Mouse (Mus musculus) CH12.LX (cell line): ENCODE results near the gene Clasrp. TPM values are rescaled to one million over a fixed set of nuclear protein-coding genes. Genes with fewer than 3 reads are reported as not detected.

Experiments used
- DNase-seq: peaks from one replicate; pipeline ENCODE4 v3.0.0-alpha.2; 2013; ENCODE audit errors: extremely low read depth
- H3K27ac ChIP-seq: 2 replicates; pipeline ENCODE4 v1.5.1; 2012; ENCODE audit warnings: low read depth, mild to moderate bottlenecking, control low read depth, moderate library complexity; ENCODE audit not compliant: insufficient read depth
- H3K27me3 ChIP-seq: replicated peaks from 2 replicates; pipeline ENCODE3; 2012; ENCODE audit warnings: inconsistent platforms
- H3K36me3 ChIP-seq, 2 experiments: replicated peaks in 1 of 2; 2 replicates each; pipeline versions ENCODE3 to v1.6.1; 2012; ENCODE audit warnings: inconsistent platforms in 1 of 2, low read length in 1 of 2, mild to moderate bottlenecking in 1 of 2, mixed read lengths in 1 of 2, moderate library complexity in 1 of 2; ENCODE audit not compliant: control insufficient read depth in 1 of 2, insufficient read depth in 1 of 2
- H3K4me1 ChIP-seq, 2 experiments: 2 replicates each; pipeline ENCODE4 v1.6.1; 2012; ENCODE audit warnings: inconsistent platforms in 1 of 2, moderate library complexity in 1 of 2; ENCODE audit not compliant: insufficient read depth in 2 of 2, control insufficient read depth in 1 of 2
- H3K4me2 ChIP-seq: 2 replicates; pipeline ENCODE4 v1.6.1; 2012; ENCODE audit warnings: low read depth, mild to moderate bottlenecking, control low read depth; ENCODE audit not compliant: poor library complexity, insufficient read depth, severe bottlenecking
- H3K4me3 ChIP-seq, 3 experiments: fragments of 150-350 bp in 1 of 3; sonication (generic) in 1 of 3; replicated peaks in 1 of 3; 2 replicates each; pipeline versions ENCODE3 to v1.5.1; 2011 to 2012; ENCODE audit warnings: low read depth in 2 of 3, low read length in 2 of 3, mild to moderate bottlenecking in 2 of 3, moderate library complexity in 2 of 3, control low read depth in 1 of 3, improper control_type of control experiment in 1 of 3, inconsistent platforms in 1 of 3, mixed read lengths in 1 of 3; ENCODE audit not compliant: poor library complexity in 1 of 3
- H3K79me2 ChIP-seq: replicated peaks from 2 replicates; pipeline ENCODE4 v1.6.1; 2012; ENCODE audit warnings: mild to moderate bottlenecking, moderate library complexity; ENCODE audit not compliant: control insufficient read depth, poor library complexity, insufficient read depth, severe bottlenecking; ENCODE audit errors: extremely low read depth
- H3K9ac ChIP-seq: 2 replicates; pipeline ENCODE4 v1.6.1; 2012; ENCODE audit warnings: low read depth, mild to moderate bottlenecking, control low read depth, moderate library complexity; ENCODE audit not compliant: insufficient read depth
- H3K9me3 ChIP-seq: replicated peaks from 2 replicates; pipeline ENCODE3; 2012; ENCODE audit warnings: low read length, inconsistent platforms, mixed read lengths
- CHD1 ChIP-seq: IDR thresholded peaks from 2 replicates; pipeline ENCODE4 v1.6.1; 2012; ENCODE audit warnings: low read depth, low read length, improper control_type of control experiment, inconsistent platforms
- CHD2 ChIP-seq: IDR thresholded peaks from 2 replicates; pipeline ENCODE4 v1.6.1; 2011; ENCODE audit warnings: low read length, improper control_type of control experiment
- EP300 ChIP-seq: IDR thresholded peaks from 2 replicates; pipeline ENCODE4 v1.6.1; 2011; ENCODE audit warnings: low read length, improper control_type of control experiment
- GABPA ChIP-seq: IDR thresholded peaks from 2 replicates; pipeline ENCODE4 v1.6.1; 2012; ENCODE audit warnings: low read depth, low read length, improper control_type of control experiment, inconsistent platforms; ENCODE audit not compliant: insufficient replicate concordance
- HCFC1 ChIP-seq: IDR thresholded peaks from 2 replicates; pipeline ENCODE4 v1.6.1; 2012; ENCODE audit warnings: low read depth, mild to moderate bottlenecking, inconsistent platforms, low read length, improper control_type of control experiment
- IRF4 ChIP-seq: IDR thresholded peaks from 2 replicates; pipeline ENCODE4 v1.6.1; 2014; ENCODE audit warnings: low read depth, mild to moderate bottlenecking, inconsistent platforms, low read length, improper control_type of control experiment
- JUN ChIP-seq: IDR thresholded peaks from 2 replicates; pipeline ENCODE4 v1.6.1; 2011; ENCODE audit warnings: low read depth, mild to moderate bottlenecking, low read length, improper control_type of control experiment, moderate library complexity; ENCODE audit not compliant: insufficient read depth
- MAFK ChIP-seq: IDR thresholded peaks from 2 replicates; pipeline ENCODE4 v1.6.1; 2011; ENCODE audit warnings: low read length, improper control_type of control experiment; ENCODE audit not compliant: insufficient replicate concordance
- NELFE ChIP-seq: IDR thresholded peaks from 2 replicates; pipeline ENCODE4 v1.6.1; 2011; ENCODE audit warnings: low read depth, low read length, improper control_type of control experiment
- PAX5 ChIP-seq: IDR thresholded peaks from 2 replicates; pipeline ENCODE4 v1.6.1; 2012; ENCODE audit warnings: low read length, inconsistent platforms, mixed read lengths
- POLR2A ChIP-seq: IDR thresholded peaks from 2 replicates; pipeline ENCODE4 v1.6.1; 2011; ENCODE audit warnings: low read depth, mild to moderate bottlenecking, improper control_type of control experiment, low read length
- RCOR1 ChIP-seq: conservative IDR thresholded peaks from 2 replicates; pipeline ENCODE4 v1.6.1; 2012; ENCODE audit warnings: low read depth, mild to moderate bottlenecking, inconsistent platforms, low read length, improper control_type of control experiment
- USF2 ChIP-seq: conservative IDR thresholded peaks from 2 replicates; pipeline ENCODE4 v1.6.1; 2011; ENCODE audit warnings: low read depth, low read length, improper control_type of control experiment
- ZC3H11A ChIP-seq: IDR thresholded peaks from 2 replicates; pipeline ENCODE4 v1.6.1; 2012; ENCODE audit warnings: low read depth, mild to moderate bottlenecking, inconsistent platforms, low read length, improper control_type of control experiment
- ZKSCAN1 ChIP-seq: IDR thresholded peaks from 2 replicates; pipeline ENCODE4 v1.6.1; 2012; ENCODE audit warnings: low read depth, inconsistent platforms, low read length, improper control_type of control experiment, borderline replicate concordance
- ZMIZ1 ChIP-seq: IDR thresholded peaks from 2 replicates; pipeline ENCODE4 v1.6.1; 2012; ENCODE audit warnings: low read depth, mild to moderate bottlenecking, inconsistent platforms, low read length, improper control_type of control experiment
- ZNF384 ChIP-seq: IDR thresholded peaks from 2 replicates; pipeline ENCODE4 v1.6.1; 2012; ENCODE audit warnings: low read depth, low read length, improper control_type of control experiment, inconsistent platforms
- dilution Hi-C: fragments of 300-500 bp; cut with MboI; formaldehyde crosslinking; loops from 2 replicates; pipeline ENCODE4 v1.14.3; 2020; ENCODE audit warnings: low sequenced_read_pairs; ENCODE audit not compliant: extremely low pct_unique_long_range_greater_than_20kb, extremely low pct_ligation_motif_present
- in situ Hi-C: fragments of 300-500 bp; cut with MboI; formaldehyde crosslinking; loops from 3 replicates; pipeline ENCODE4 v1.14.3; 2019; ENCODE audit warnings: low sequenced_read_pairs, low pct_ligation_motif_present, low pct_unique_long_range_greater_than_20kb, mixed read lengths
- polyA plus RNA-seq: library from polyadenylated mRNA; unstranded; fragments of >175 nt; gene quantifications from 2 replicates; pipeline ENCODE4 v1.2.1, GENCODE M21; 2012; ENCODE audit warnings: low read depth; ENCODE audit not compliant: insufficient read length
- total RNA-seq, 2 experiments: library from RNA; depleted of rRNA; stranded (reverse); fragments of 300-350 nt in 1 of 2; fragments of >200 nt in 1 of 2; gene quantifications; 2 replicates each; pipeline ENCODE4 v1.2.3; 2012 to 2014

Clasrp gene
- total and polyA plus RNA-seq, 3 experiments, result 14.5 to 59.4 (median 45.4) TPM

DNA sequence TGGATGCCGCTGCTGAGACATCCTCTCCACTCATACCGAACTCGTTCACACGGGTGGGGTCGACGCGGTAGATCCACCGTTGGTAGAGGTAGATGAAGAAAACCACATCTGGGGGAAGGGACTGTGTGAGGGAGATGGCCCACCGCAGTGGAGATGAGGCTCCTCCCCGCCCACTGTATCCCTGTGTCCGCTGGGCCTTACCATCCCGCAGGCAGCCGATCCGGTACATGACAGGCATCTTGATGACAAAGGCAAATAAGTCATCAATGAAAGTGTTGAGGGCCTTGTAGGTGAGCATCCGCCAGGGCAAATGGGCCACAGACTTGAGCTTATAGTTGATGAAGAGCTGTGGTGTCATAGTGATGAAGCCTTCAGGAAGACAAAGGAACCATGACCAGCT lies 29.6 kb upstream of the Clasrp start:
- no peaks in the 10 kb centered on the region for H3K79me2 ChIP-seq
- peaks cover 16 to 46% of the 10 kb centered on the region in 2 experiments for H3K4me1 ChIP-seq
- no peak overlapping the region for H3K27ac ChIP-seq

DNA sequence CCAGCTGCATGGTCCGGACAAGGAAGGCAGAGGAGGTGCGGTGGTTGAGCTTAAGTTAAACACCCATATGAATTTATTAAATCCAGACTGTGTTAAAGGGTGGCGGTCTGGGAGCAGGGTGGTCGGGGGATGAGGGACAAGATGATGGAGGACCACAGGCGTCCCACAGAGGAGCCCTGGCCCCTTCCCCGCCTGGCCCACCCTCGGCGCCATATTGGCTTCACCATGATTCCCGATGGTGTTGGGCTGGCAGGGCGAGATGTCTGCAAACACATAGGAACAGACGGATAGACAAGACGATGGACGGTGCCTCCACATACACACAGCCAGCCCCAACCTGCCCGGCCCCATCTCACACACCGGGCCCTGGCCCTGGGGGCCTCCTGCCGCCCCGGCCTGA lies 28.9 kb upstream of the Clasrp start:
- DNase-seq, result no peak
- Histone ChIP-seq H3K79me2 (no peaks in the 10 kb centered on the region), H3K27ac (no peak overlapping the region), H3K4me3 (no peak overlapping the region), H3K9me3 (no peaks in the 10 kb centered on the region), H3K4me1 (peaks cover 16 to 46% of the 10 kb centered on the region in 2 experiments), H3K27me3 (no peaks in the 10 kb centered on the region), H3K4me2 (no peak overlapping the region), H3K9ac (no peak overlapping the region), H3K36me3 (peaks cover 63 to 69% of the 10 kb centered on the region in 2 experiments)
- no peak for TF ChIP-seq GABPA
- no peak for TF ChIP-seq EP300
- no peak for TF ChIP-seq JUN
- TF ChIP-seq CHD2, result no peak
- TF ChIP-seq PAX5, result no peak
- TF ChIP-seq IRF4, result no peak
- TF ChIP-seq CHD1, result no peak
- no peak for TF ChIP-seq POLR2A
- TF ChIP-seq ZKSCAN1, result no peak
- TF ChIP-seq ZC3H11A, result no peak
- TF ChIP-seq NELFE, result no peak
- no peak for TF ChIP-seq ZMIZ1
- TF ChIP-seq MAFK, result no peak
- TF ChIP-seq RCOR1, result no peak
- TF ChIP-seq USF2, result no peak
- dilution Hi-C loops, result no loop called here
- in situ Hi-C loops, result no loop called here

More for the DNA sequence above, 29.6 kb upstream of the Clasrp start:
- DNase-seq, result no peak
- in situ Hi-C loops (no loop called here), dilution Hi-C loops (no loop called here)
- no peak overlapping the region for H3K4me2 ChIP-seq
- TF ChIP-seq ZNF384 (no peak), HCFC1 (no peak)
- H3K36me3 ChIP-seq, result peaks cover 68 to 76% of the 10 kb centered on the region in 2 experiments
- H3K4me3 ChIP-seq, result no peak overlapping the region
- H3K27me3 ChIP-seq, result no peaks in the 10 kb centered on the region
- no peak overlapping the region for H3K9ac ChIP-seq
- H3K9me3 ChIP-seq, result no peaks in the 10 kb centered on the region
